Mouse (Mus musculus) heart, embryonic 15.5 days (tissue): ENCODE data around the gene Tirap. TPM values are rescaled to one million over a fixed set of nuclear protein-coding genes. Genes with fewer than 3 reads are reported as not detected.
A peak's percentile ranks its signal among the peaks of the same experiment; 100 is the strongest.

Experiments
- ATAC-seq: fragments of 200-750 bp; cut with Nextera tagmentation; replicated peaks from 2 replicates; pipeline ENCODE4 v1.8.0; 2017; ENCODE audit warnings: low read depth, moderate TSS enrichment; ENCODE audit not compliant: insufficient number of reproducible peaks, insufficient read depth, low FRiP score
- H3K27ac ChIP-seq: fragments of 300-500 bp; sonication (generic); 2 replicates; pipeline ENCODE4 v1.5.1; 2015; ENCODE audit warnings: mild to moderate bottlenecking, inconsistent platforms
- H3K27me3 ChIP-seq: fragments of 300-500 bp; sonication (generic); 2 replicates; pipeline ENCODE4 v1.6.1; 2015; ENCODE audit warnings: inconsistent platforms
- H3K36me3 ChIP-seq: fragments of 300-500 bp; sonication (generic); 2 replicates; pipeline ENCODE4 v1.6.1; 2015; ENCODE audit warnings: mild to moderate bottlenecking, inconsistent platforms
- H3K4me1 ChIP-seq: fragments of 300-500 bp; sonication (generic); replicated peaks from 2 replicates; pipeline ENCODE4 v1.6.1; 2015; ENCODE audit warnings: inconsistent platforms
- H3K4me2 ChIP-seq: fragments of 300-500 bp; sonication (generic); 2 replicates; pipeline ENCODE4 v1.6.1; 2015; ENCODE audit warnings: inconsistent platforms, mild to moderate bottlenecking, moderate library complexity
- H3K4me3 ChIP-seq: fragments of 300-500 bp; sonication (generic); 2 replicates; pipeline ENCODE4 v1.5.1; 2015; ENCODE audit warnings: mild to moderate bottlenecking, inconsistent platforms
- H3K9ac ChIP-seq: fragments of 300-500 bp; sonication (generic); 2 replicates; pipeline ENCODE4 v1.6.1; 2015; ENCODE audit warnings: mild to moderate bottlenecking, inconsistent platforms
- H3K9me3 ChIP-seq: fragments of 300-500 bp; sonication (generic); replicated peaks from 2 replicates; pipeline ENCODE4 v1.6.1; 2016; ENCODE audit warnings: inconsistent platforms
- WGBS: fragments of 180-500 bp; shearing (Covaris S2); methylation state at CpG from one replicate; pipeline ENCODE4 v1.1.7; 2015; ENCODE audit warnings: mixed read lengths; 5-methylcytosine and 5-hydroxymethylcytosine counted together
- polyA plus RNA-seq: library from polyadenylated mRNA; unstranded; fragments of >200 nt; fragmentation: Nextera tagmentation; extraction: Ambion mirVana; gene quantifications from 2 replicates; pipeline ENCODE4 v1.2.1, GENCODE M21; 2015

The Tirap gene
- polyA plus RNA-seq, 1 experiment from 2014 or later, result 7.6 TPM

- Histone ChIP-seq H3K36me3 (peaks cover 6% of the 10 kb centered on the region), H3K4me1 (0 out of 2 replicates have a peak, but pooled peaks cover 5% of the 10 kb centered on the region), H3K9me3 (no peaks in the 10 kb centered on the region), H3K9ac (no peak overlapping the region), H3K27ac (no peak overlapping the region), H3K4me2 (no peak overlapping the region), H3K4me3 (no peak overlapping the region), H3K27me3 (no peaks in the 10 kb centered on the region)
- no peak for ATAC-seq
- WGBS, result 81% methylated on average over 10 of the region's 10 CpGs
These were observed 12.7 kb downstream of the Tirap start for GRCm38 (mm10) chr9:35187351-35187903.

DNA sequence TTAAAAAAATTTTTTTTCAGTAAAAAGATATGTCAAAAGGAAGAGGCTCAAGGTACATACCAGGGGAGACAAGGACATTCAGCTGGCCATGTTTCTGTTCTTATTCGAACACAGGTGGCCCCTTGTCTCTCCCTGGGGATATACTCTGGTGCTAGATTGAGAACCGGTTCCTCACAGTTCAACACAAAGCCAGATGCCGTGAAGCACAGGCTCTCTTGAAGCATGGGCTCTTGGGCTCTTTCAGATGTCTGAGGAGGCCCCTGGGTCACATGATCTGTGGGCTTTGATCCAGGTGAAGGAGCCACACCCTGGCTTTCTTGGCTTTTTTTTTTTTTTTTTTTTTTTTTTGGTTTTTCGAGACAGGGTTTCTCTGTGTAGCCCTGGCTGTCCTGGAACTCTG is 13.7 kb downstream of the Tirap start:
- H3K36me3 ChIP-seq, result peaks cover 6% of the 10 kb centered on the region
- H3K4me3 ChIP-seq, result no peak overlapping the region
- no peak for ATAC-seq
- WGBS, result 65% methylated on average over 4 of the region's 4 CpGs
- no peak overlapping the region for H3K27ac ChIP-seq
- H3K4me1 ChIP-seq, result 0 out of 2 replicates have a peak, but pooled peaks cover 5% of the 10 kb centered on the region
- H3K4me2 ChIP-seq, result no peak overlapping the region
- no peaks in the 10 kb centered on the region for H3K9me3 ChIP-seq
- H3K27me3 ChIP-seq, result no peaks in the 10 kb centered on the region
- H3K9ac ChIP-seq, result no peak overlapping the region

DNA sequence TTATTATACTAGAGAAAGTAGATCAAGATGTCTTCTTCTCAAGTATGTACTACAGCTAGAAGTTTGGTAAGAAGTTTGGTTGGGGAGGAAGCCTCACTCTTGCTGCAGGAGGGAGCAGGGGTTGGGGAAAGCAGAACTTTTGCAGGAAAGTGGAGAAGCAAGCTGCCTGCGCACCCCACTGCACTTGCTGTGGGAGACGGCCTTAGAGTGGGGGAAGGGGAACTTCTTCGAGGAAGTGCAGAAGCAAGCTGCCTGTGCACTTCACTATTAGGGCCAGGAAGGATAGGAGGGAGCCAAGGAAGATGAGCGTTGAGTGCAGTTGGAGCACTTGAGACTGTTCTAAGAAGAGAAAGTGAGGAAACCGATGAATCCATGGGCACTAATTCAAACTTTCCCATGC is 16.7 kb downstream of the Tirap start:
- H3K4me3 ChIP-seq, result no peak overlapping the region
- H3K36me3 ChIP-seq, result peaks cover 6% of the 10 kb centered on the region; the same call in 1 of the 2 replicates
- no peaks in the 10 kb centered on the region for H3K4me1 ChIP-seq
- no peak overlapping the region for H3K27ac ChIP-seq
- no peaks in the 10 kb centered on the region for H3K9me3 ChIP-seq
- 60% methylated on average over 5 of the region's 5 CpGs for WGBS
- ATAC-seq, result no peak
- H3K9ac ChIP-seq, result no peak overlapping the region
- no peaks in the 10 kb centered on the region for H3K27me3 ChIP-seq
- no peak overlapping the region for H3K4me2 ChIP-seq

GRCm38 (mm10) chr9:35182832-35183231 is 17.3 kb downstream of the Tirap start:
- H3K4me3 ChIP-seq, result no peak overlapping the region
- WGBS, result 59% methylated on average over 2 of the region's 2 CpGs
- H3K4me2 ChIP-seq, result no peak overlapping the region
- no peak for ATAC-seq
- no peak overlapping the region for H3K27ac ChIP-seq
- no peaks in the 10 kb centered on the region for H3K27me3 ChIP-seq
- no peak overlapping the region for H3K9ac ChIP-seq
- H3K9me3 ChIP-seq, result no peaks in the 10 kb centered on the region
- H3K4me1 ChIP-seq, result no peaks in the 10 kb centered on the region
- peaks cover 6% of the 10 kb centered on the region; the same call in 1 of the 2 replicates for H3K36me3 ChIP-seq

DNA sequence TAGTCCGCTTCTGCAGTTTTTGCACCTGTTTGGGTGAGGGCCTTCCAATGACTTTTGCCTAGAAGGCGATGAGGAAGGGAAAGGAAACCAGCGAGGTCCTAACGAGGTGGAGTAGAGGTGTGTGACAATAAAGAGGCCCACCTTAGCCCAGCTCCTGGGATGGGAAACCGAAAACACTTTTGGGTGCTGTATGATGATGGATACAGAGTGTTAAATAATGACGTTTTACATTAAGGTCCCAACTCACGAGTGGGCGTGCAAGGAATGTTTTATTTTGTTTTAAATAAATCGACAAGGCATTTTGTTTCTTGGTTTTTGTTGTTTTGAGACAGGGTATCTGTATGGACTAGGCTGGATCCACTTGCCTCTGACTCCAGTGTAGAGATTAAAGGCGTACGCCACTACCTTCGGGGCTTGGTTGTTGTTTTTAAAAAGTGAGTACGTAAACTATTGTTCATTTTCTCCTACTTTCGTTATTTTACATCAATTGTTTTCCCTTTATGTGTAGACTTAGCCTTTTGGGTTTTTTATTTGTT is 23.9 kb downstream of the Tirap start:
- H3K9me3 ChIP-seq, result no peaks in the 10 kb centered on the region
- WGBS, result 43% methylated on average over 14 of the region's 14 CpGs
- H3K36me3 ChIP-seq, result no peaks in the 10 kb centered on the region
- H3K27me3 ChIP-seq, result no peaks in the 10 kb centered on the region
- peak overlapping the region; percentile 96; the same call in 1 of the 2 replicates for H3K27ac ChIP-seq
- peak overlapping the region; percentile 83 for H3K4me2 ChIP-seq
- 0 out of 2 replicates have a peak, but pooled peaks have one; percentile 1 for ATAC-seq
- peaks cover 10% of the 10 kb centered on the region for H3K4me1 ChIP-seq
- peak overlapping the region; percentile 90 for H3K4me3 ChIP-seq
- H3K9ac ChIP-seq, result peak overlapping the region; percentile 74; the same call in 1 of the 2 replicates

- Histone ChIP-seq H3K4me1 (peaks cover 10% of the 10 kb centered on the region), H3K4me2 (peak within 1 kb of the TSS; percentile 83), H3K27me3 (no peaks in the 10 kb centered on the region), H3K27ac (peak within 1 kb of the TSS; percentile 96), H3K36me3 (peaks cover 3% of the 10 kb centered on the region; the same call in 1 of the 2 replicates), H3K9ac (peak within 1 kb of the TSS; percentile 74), H3K9me3 (no peaks in the 10 kb centered on the region), H3K4me3 (peak within 1 kb of the TSS; percentile 90)
- peak; percentile 96 for ATAC-seq
- WGBS, result under 1% methylated on average over 38 of the region's 38 CpGs
These were observed 24.6 kb downstream of the Tirap start, which contains the start of gene Dcps for GRCm38 (mm10) chr9:35175251-35176123. Gene Dcps, minus strand, starts transcription at chr9:35176061.

GRCm38 (mm10) chr9:35173331-35173730 is 26.8 kb downstream of the Tirap start:
- Histone ChIP-seq H3K4me1 (peaks cover 10% of the 10 kb centered on the region), H3K9me3 (no peaks in the 10 kb centered on the region), H3K9ac (no peak overlapping the region), H3K27ac (no peak overlapping the region), H3K4me3 (no peak overlapping the region), H3K4me2 (no peak overlapping the region), H3K27me3 (no peaks in the 10 kb centered on the region), H3K36me3 (peaks cover 10% of the 10 kb centered on the region; the same call in 1 of the 2 replicates)
- 80% methylated on average over 1 of the region's 1 CpGs for WGBS
- ATAC-seq, result no peak

DNA sequence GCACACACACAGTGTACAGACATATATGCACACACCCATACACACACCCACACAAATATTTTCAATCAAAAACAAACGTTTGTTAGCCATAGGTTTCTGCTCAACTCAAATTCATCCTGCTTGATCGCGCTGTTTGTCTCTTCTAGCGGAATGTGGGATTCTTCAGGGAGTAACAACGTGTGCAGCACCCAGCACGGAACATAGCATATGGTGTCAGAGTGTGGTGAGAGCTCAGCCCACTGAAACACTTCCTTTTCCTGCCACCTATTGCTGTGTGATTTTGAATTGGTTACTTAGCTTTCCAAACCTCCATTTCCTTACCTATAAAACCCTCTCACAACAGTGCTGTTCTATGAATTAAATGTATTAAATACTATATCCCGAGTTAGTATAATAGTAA is 30.0 kb downstream of the Tirap start:
- H3K36me3 ChIP-seq, result peaks cover 10% of the 10 kb centered on the region; the same call in 1 of the 2 replicates
- H3K27me3 ChIP-seq, result no peaks in the 10 kb centered on the region
- H3K4me1 ChIP-seq, result peaks cover 4% of the 10 kb centered on the region; the same call in 1 of the 2 replicates
- H3K4me2 ChIP-seq, result no peak overlapping the region
- no peak for ATAC-seq
- WGBS, result 88% methylated on average over 7 of the region's 7 CpGs
- H3K9me3 ChIP-seq, result no peaks in the 10 kb centered on the region
- H3K9ac ChIP-seq, result no peak overlapping the region
- H3K27ac ChIP-seq, result no peak overlapping the region
- no peak overlapping the region for H3K4me3 ChIP-seq

DNA sequence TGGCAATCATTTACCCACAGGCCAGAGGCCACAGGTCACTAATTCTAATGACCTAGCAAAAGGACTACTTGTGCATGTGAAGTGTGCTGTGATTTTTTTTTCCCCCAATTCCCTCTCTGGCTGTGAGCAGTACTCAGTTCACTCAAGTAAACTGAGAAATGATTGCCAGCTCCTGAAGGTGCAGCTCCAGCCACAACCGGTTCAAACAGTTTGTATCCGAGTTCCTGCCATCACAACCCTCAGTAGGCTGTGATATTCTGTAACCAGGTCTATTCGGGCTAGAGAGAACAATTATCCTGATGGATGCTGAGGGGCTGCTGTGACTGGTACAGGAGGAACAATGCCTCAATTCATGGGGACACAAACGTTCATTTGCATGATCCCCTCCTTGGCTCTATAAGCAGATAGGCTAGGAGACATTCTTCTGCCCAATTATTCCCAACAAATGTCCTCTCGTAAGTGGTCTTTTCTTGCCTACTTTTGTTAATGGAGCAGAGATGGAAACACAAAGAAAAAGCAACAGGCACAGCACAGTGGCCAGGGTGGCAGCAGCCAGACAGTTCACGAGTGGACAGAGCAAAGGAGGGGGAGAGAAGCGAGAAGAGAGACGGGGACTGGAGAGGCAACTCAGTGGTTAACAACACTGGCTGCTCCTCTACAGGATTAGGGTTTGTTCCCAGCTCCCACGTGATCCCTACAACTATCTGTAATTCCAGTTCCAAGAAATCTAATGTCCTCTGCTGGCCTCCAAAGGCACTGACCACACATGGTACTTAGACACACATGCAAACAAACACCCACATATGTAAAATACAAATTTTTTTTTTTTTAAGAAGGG is 33.1 kb downstream of the Tirap start:
- Histone ChIP-seq H3K9me3 (no peaks in the 10 kb centered on the region), H3K4me3 (no peak overlapping the region), H3K27me3 (no peaks in the 10 kb centered on the region), H3K4me2 (no peak overlapping the region), H3K9ac (no peak overlapping the region), H3K4me1 (no peaks in the 10 kb centered on the region), H3K27ac (no peak overlapping the region), H3K36me3 (peaks cover 10% of the 10 kb centered on the region; the same call in 1 of the 2 replicates)
- 69% methylated on average over 9 of the region's 9 CpGs for WGBS
- no peak for ATAC-seq

DNA sequence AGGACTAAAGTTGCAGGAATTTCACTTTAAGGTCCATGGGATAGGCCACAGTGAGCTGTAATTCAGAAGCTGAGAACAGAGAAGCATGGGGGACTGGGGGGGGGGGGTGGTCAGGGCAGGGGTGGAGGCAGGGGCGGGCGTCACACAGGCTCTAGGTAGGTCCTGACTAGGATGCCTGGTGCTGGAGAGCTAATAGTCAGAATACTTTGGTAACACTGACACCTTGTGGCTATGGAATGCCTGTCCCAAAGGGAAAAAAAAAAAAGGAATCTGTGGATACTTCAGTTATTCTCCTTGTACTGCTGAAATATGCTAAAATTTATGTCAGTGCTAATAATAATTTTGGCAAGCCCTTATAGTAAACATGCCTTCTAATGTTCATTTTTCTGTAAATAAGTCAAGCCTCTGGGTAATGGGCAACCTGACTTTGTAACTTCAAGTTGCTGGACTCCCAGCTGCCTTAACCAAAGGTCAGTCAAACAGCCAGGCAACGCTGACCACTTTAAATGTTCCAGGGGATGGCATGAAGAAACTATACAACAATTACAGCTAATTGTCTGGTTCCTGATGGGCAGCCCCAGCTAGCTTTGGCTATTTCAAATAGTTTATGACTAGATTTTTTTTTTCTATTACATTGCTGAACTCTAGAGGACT is 33.8 kb downstream of the Tirap start:
- Histone ChIP-seq H3K9me3 (no peaks in the 10 kb centered on the region), H3K4me2 (no peak overlapping the region), H3K4me3 (no peak overlapping the region), H3K9ac (no peak overlapping the region), H3K36me3 (peaks cover 10% of the 10 kb centered on the region; the same call in 1 of the 2 replicates), H3K4me1 (no peaks in the 10 kb centered on the region), H3K27ac (no peak overlapping the region), H3K27me3 (no peaks in the 10 kb centered on the region)
- 31% methylated on average over 3 of the region's 3 CpGs for WGBS
- no peak for ATAC-seq
